Mouse (Mus musculus) frontal cortex, adult 2 months (tissue): ENCODE measurements around the gene Tmc2. TPM values are rescaled to one million over a fixed set of nuclear protein-coding genes. Genes with fewer than 3 reads are reported as not detected.
A peak's percentile ranks its signal among the peaks of the same experiment; 100 is the strongest.

Experiments used
- DNase-seq, 2 experiments: peaks; one replicate each; pipeline ENCODE4 v3.0.0; 2022; ENCODE audit warnings: low spot score in 1 of 2; ENCODE audit errors: extremely low spot score in 1 of 2
- polyA plus RNA-seq: library from polyadenylated mRNA; depleted of rRNA; stranded (reverse); fragments of >200 nt; gene quantifications from 2 replicates; pipeline ENCODE4 v1.2.3, GENCODE M21; 2012; rRNA removed

The Tmc2 gene
- polyA plus RNA-seq: 0.04 TPM in 1 of 2 replicates, not detected in the other

DNA sequence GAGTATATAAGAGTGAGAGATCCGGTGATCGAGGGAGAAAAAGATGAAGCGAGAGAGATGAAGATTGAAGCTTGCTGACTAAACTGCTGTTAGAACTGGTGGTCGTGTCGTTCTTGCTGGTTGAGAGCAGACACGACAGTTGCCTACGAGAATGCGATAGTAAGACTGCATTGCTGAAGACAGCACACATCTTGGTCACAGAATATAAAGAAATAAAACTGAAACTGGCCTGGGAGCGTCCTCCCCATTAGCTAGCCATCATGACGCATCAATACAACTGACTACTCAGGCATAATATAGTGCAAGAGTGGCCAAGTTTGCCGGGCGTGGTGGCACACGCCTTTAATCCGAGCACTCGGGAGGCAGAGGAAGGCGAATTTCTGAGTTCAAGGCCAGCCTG, at the start of gene Tmc2:
Gene Tmc2, plus strand, starts transcription at position 301 of the 400 bp plus-strand sequence.
- no peak for DNase-seq

DNA sequence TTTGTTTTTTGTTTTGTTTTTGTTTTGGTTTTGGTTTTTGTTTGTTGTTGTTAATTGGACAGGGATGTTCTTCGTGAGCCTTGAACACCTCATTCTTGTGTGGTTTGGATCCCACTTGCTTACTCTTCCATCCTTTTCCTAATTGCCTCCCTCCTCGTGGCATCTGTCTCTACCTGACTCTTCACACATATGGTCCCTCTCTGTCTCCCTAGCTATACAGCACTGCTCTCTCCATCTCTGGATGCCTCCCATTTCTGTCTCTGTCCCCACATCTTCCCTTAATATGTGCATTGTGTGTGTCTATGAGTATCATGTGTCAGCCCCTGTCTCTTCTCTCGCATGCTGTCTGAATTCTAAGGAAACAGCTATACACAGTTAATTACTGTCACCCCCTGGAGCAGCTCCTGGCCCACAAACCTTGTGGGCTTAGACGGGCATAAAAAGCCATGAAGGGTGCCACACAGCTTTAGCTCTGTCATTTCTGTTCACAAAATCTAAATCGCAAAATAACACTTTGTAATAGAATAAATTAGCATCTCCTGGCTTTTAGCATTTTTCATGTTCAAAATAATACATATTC, 48.8 kb upstream of the Tmc2 start:
- no peak for DNase-seq

GRCm38 (mm10) chr2:130155171-130155570, 39.8 kb upstream of the Tmc2 start:
- no peak for DNase-seq

DNA sequence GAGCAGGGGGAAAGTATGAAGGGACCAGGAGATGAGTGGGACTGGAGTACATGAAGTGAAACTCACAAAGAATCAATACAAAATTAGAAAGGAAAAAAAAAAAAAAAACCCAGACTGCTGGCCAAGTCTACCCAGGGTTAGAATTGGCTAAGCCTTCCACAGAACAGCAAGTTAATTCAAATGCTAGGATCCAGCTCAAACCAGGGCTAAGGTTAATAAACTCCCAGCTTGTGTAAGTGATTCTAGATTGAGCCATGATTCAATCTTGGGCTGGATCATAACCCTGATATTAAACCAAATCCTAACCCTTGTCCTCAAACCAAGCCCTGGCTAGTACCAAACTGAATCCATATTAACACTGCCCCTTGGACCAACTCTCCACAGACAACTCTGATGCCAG, 39.1 kb upstream of the Tmc2 start:
- DNase-seq: no peak

DNA sequence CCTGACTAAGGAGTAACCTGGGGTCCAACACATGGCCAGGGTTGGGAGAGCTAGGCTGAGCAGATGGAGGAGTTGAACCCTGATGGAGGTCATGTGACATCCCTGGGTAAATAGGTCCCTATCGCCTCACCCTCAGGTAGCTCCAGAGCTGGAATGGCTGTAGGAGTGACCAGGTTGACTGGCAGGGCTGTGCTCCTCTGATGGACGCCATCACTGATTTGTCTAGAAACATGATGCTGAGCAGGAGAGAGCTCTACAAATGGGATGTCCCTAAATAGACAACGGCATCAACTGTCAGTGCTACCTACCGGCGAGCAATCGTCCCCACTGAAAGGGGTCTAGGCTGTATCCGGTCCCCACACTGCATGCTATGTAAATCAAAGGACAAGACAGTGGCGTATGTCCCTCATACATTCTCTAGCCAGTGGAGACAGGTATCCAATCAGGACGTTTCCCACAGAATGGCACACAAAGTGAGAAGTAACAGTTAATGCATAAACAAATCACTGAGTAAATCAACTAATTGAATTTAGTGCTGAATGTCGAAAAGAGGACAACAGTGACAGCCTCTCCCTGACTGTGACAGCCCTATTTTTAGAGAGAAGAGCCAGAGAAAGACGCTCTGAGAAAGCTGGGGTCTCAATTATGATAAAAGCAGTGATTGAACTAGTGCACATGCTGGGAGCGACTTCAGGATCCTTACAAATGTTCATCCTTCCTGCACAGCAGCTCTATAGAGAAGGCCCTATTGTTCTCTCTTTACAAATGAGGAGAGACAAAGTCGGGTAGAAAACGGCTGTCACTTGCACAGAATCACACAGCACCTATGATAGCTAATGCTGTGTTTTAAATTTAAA, 37.5 kb upstream of the Tmc2 start:
- DNase-seq: no peak

DNA sequence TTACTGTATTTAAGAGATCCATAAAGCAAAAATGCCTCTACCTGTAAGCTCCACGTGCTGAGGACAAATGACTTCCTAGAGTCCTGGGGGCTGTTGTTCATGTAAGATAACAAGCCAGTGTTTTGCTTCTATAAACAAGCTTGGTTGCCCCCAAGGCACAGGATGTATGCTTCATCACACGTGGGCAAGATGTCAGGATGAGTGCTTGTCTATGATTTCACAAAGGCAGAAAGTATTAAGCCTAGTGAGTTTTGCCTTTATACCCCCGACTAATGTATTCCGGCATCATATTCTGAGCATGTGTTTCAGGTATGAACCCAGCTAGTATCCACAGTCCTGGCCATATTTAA, 36.9 kb upstream of the Tmc2 start:
- DNase-seq: no peak

DNA sequence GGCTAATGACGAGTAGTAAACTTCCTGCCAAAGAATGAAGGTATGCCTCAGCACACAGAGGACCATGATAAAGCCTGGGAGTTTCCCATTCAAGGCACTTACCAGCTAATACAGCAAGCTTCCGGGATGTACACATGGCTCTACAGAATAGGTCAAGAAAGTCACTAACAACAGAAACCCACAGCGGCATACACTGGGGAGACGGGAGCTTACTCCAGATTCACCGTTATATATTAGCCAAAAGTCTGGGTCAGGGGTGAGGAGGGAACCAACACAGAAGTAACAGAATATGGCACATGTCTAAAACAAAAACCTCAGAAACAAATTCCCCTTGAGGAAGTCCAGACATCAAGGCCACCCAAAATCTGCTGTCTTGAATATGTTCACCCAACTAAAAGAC, 32.3 kb upstream of the Tmc2 start:
- DNase-seq: no peak

DNA sequence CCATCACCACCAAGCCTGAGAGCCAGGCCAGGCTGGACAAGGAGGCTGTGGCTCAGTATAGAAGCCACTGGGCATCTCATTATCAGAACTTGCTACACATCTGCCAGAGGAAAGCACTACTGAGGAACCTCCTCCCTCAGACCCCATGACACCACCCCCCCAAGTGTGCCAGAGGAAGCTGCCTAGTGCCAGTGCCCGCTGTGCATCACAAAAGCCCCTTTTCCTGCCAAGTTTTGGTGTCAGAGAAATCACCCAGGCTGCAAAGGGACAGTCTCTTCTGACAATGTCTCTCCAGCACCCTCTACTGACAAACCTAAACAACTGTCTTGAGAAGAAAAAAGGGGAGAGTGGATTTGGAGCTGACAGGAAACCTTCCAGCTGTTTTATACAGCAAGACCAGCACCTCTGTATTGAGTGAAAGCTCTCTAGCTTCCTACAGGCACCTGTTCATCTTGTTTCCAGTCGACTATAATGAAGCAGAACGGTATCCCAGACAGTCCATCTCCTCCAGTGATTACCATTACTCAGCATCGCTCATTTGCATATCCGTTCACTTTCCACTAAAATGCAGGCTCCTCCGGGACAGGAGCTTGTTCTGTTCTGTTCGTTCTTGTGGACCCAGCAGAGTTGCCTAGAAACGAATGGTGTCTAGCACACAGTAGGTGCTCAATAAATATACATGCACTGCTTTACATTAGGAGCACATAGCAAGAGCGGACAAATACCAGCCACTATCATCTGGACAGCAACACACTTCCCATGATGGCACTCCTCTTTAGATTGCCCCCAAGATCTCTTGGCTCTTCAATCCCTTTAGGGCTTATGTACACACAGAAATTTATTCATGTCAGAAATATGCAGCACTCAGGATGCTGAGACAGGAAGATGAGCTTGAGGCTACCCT, 28.4 kb upstream of the Tmc2 start:
- DNase-seq: peak; percentile 30 to 68

DNA sequence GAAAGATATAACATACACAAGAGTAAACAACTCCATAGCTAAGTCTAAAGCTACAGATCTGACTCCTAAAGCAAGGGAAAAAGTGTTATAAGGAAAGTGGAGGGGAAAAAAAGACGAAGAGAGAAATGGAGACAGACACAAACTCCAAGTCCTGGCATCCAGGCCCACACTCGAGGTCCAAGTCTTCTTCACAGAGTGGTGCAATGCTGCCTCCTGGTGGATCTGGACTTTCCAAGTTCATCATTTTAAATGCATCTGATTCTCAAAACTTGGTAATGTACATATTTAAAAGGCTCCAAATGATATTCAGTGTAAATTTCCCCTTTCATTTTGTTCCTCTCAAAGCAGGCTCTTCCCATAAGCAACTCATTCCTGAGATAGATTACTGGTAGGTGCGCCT, 27.1 kb upstream of the Tmc2 start:
- DNase-seq: peak; percentile 29 to 89

DNA sequence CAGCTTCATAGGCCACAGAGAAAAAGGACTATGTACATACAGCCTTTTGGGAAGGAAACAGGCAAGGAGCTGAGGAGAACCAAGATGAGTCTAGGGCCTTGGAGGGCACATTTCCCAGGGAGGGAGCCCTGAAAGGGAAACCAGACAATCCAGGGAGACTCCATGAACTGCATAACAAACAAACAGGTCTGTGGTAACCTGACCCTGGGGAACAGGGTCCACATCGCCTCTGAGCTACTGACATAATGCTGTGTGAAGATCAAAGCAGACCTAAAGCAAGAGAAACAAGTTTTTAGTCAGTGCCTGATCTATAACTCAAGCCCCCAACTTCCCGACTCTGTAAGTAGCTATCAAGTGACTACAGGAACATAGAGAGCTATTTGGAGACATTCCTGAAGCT, 23.3 kb upstream of the Tmc2 start:
- DNase-seq: no peak

DNA sequence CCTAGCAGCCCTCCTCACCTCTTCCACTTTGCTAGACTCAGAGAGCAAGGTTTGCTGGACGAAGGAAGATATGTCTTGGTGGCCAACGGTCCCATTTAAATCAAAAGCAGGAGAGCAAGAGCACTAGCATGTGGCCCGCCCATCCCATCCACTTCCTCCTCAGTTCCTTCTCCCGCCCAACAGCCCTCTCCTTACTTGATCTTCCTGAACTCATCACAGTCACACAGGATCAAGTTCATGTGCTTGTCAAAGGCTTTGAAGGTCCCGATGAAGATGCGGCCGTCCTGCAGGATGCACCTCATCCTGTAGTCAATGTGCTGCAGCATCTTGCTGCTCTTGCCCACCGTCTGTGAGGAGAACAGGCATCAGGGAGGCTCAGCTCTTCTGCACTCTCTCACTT, 18.2 kb upstream of the Tmc2 start:
- DNase-seq: no peak

DNA sequence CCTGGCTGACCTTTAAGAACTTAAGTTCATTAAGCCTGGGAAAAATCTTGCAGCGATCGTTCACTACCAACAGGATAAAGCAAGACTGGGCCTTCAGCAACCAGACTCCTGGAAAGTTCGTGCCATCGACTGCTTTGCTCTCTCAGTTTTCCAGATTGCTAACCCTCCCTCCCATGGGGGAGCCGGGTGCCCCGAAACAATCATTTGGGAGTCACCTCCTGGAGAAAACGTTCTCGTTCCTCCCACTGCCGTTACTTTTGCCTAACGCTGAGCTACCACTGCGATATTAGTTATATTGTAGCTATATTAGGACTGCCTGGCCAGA, 16.7 kb upstream of the Tmc2 start:
- DNase-seq: no peak

- DNase-seq: peak; percentile 78 to 93
Observed at GRCm38 (mm10) chr2:130178706-130179506, 16.1 kb upstream of the Tmc2 start, which contains the start of gene Snrpb. Gene Snrpb, minus strand, starts transcription at chr2:130179403.

DNA sequence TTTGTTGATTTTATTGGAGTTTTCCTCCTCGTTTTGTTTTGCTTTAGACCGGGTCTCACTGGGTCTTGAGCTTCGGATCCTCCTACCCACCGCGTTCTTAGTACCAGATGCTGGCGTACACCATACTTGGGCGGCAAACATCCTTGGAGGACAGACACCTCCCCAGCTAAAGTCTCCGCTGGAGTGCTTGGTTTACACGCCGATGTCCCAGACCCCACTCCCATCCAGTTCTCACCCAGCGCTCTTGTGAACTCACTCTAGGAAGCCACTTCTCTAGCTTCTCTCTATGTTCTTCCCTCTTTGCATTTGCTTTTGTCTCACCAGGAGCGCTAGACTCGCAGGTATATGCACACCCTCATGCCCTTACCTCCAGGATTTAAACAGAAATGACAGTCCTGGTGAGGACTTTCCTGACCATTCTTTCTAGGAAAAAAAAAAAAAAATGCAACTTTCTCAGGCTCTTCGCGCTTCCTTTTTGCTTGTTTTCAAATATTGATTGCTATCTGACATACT, 15.4 kb upstream of the Tmc2 start:
- DNase-seq: no peak

GRCm38 (mm10) chr2:130188391-130188790, 6.6 kb upstream of the Tmc2 start:
- DNase-seq: no peak

GRCm38 (mm10) chr2:130200961-130201360, 6.0 kb downstream of the Tmc2 start:
- no peak for DNase-seq

- no peak for DNase-seq
Observed at GRCm38 (mm10) chr2:130207376-130207775, 12.4 kb downstream of the Tmc2 start.

DNA sequence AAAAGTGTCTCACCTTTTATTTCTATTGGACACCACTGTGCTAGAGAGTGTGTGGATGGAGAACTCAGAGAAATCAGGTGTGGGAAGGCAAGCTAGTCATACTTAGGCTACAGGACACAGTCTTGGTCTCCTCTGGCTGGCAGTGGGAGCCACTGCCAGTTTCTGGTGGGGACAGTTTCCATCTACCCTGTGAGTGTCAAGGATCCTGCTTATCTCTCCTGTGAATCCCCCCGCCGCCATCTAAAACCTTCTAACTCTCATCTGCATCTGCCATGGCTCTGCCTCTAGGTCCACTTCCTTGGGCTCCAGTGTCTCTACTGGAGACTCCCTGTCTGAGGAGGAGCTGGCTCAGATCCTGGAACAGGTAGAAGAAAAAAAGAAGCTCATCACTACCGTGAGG, 13.0 kb downstream of the Tmc2 start:
- DNase-seq: no peak

GRCm38 (mm10) chr2:130209636-130210035, 14.6 kb downstream of the Tmc2 start:
- DNase-seq: no peak

- peak; percentile 16 to 17 for DNase-seq
Observed at GRCm38 (mm10) chr2:130211581-130211980, 16.6 kb downstream of the Tmc2 start.
